Mouse (Mus musculus) CD4-positive naive resting alpha-beta T cell, adult 76 days (primary cell): ENCODE data around the gene Klhl5. TPM values are rescaled to one million over a fixed set of nuclear protein-coding genes. Genes with fewer than 3 reads are reported as not detected.

Source experiments
- total RNA-seq: library from RNA; stranded (reverse); gene quantifications from one replicate; pipeline ENCODE4 v1.2.4, GENCODE M21; 2023

Klhl5 gene
- 24.7 TPM for total RNA-seq

DNA sequence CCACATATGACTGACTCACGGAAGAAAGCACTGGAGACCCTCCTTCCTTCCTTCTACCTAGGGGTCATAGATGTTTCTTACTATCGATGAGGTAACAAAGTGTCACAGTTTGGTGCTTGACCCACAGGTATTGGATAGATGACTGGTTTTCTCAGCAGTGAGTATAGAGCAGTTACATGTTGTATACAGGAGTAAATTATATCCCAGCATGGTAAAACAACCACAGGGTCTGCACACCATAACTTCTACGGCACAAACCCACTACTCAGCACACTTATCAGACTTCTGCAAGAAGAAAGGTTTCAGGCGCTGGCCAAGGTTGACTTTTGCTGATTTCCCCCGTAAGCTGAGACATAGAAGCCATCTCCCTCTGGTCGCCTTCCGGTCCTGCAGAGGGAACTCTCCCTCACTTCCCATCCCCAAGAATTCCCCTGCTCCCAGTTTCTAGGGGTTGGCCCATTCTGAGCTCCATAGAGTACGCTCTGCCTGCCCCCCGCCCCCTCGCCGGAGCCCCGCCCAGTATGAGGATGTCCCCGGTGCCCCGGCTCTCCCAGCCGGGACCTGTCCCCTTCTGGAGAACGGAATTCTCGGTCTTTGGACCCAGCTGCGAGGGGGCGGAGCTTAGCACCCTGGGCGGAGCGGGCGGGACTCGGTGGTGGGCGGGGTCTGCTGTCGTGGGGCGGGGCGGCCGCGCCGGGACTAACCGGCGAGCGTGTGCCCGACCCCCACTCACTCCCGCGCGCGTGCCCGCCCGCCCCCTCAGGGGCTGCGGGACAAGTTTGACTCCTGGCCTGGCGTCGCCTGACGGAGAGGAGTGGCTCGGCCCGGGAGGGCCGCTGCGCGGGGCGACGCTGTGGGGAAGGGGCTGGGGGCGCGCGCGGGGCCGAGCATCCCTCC, at the start of gene Klhl5:
Klhl5 (plus strand) TSS at position 664 of the 897 bp plus-strand sequence.

DNA sequence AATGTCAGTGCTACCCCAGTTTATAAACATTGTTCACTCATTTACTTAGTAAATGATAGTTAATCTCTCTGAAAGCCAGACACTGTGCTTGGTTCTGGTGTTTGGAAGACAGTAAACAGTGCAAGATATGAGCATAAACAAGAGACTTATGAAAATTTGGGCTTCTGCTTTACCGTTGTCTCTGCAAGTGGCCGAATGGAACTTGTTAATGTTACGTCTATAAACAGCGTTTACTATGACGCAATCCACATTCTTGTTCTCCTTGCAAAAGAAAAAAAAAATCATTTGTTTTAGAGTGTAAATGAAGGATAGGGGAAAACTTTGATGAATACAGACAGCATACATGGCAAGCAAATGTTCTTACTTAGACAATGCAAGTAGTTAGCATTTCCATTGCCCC, 15.4 kb upstream of the Klhl5 start, which contains the start of gene Tmem156:
Tmem156 (minus strand) TSS at position 212 of the 400 bp plus-strand sequence.

DNA sequence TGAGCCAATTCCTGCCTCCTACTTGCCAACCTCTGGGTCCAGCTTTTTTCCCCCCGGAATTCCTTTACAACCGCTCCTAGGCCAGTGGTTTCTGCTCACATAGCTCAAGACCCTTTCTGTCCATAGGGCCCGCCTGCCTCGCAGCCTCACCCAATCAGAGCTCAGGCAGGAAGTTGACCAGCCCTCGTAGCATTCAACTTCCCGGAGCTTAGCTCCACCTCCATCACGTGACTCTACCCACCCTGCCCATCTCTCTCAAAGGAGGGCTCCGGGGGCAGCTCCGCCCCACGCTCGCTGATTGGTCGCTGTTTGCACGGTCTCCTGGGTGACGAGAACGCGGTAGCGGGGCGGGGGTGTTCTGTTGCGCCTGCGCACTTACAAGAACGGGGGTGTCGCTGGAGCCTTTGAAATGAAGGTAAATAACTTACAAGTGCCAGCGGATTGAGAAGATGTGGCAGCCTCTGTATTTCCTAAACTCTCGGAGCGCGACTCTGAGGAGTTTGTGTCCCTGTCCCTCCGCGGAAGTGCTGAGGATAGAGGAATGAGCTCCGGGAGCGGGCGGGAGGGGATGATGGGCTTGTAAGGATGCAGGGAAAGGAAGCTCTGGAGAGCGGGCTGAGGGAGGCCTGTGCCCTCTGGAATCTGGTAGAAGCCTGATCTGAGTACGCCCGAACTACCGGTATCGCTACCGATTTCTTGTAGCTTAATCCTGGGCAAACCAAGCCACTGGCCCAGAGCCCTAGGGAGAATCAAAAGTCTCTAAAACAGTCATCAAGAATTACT, 92.2 kb downstream of the Klhl5 start, which contains the start of gene Wdr19:
Wdr19 (plus strand) TSS at position 351 of the 783 bp plus-strand sequence.

Other genes starting within 250 kb of the Klhl5 start
- 43.4 TPM for gene Tlr1, start 174.0 kb upstream of the Klhl5 start, total RNA-seq
- gene Tlr6, start 147.4 kb upstream of the Klhl5 start, total RNA-seq: 5.5 TPM
- 1.5 TPM for gene Fam114a1, start 137.5 kb upstream of the Klhl5 start, total RNA-seq
- 29.5 TPM for gene Tmem156, start 15.4 kb upstream of the Klhl5 start, total RNA-seq
- 2.6 TPM for gene Wdr19, start 92.2 kb downstream of the Klhl5 start, total RNA-seq
- 50.7 TPM for gene Rfc1, start 228.1 kb downstream of the Klhl5 start, total RNA-seq
- not detected for gene Klb, start 240.8 kb downstream of the Klhl5 start, total RNA-seq